Mouse (Mus musculus) spleen, adult 12 weeks (tissue): ENCODE data around the gene Dusp9.

Experiments
- DNase-seq: peaks from one replicate; pipeline ENCODE4 v3.0.0; 2022; ENCODE audit warnings: low spot score

The Dusp9 gene

GRCm38 (mm10) chrX:73639255-73639675, at the start of gene Dusp9:
Gene Dusp9 (plus strand): TSS chrX:73639419.
- DNase-seq, result no peak

GRCm38 (mm10) chrX:73593212-73593611, 46.0 kb upstream of the Dusp9 start:
- DNase-seq, result no peak

- no peak for DNase-seq
These were observed 44.6 kb upstream of the Dusp9 start for GRCm38 (mm10) chrX:73594451-73595121.

GRCm38 (mm10) chrX:73595297-73595938, 43.8 kb upstream of the Dusp9 start:
- no peak for DNase-seq

GRCm38 (mm10) chrX:73601456-73601855, 37.8 kb upstream of the Dusp9 start:
- DNase-seq, result no peak

GRCm38 (mm10) chrX:73613665-73614064, 25.6 kb upstream of the Dusp9 start:
- DNase-seq, result no peak

GRCm38 (mm10) chrX:73615876-73616275, 23.3 kb upstream of the Dusp9 start:
- no peak for DNase-seq

- no peak for DNase-seq
These were observed 19.8 kb upstream of the Dusp9 start for GRCm38 (mm10) chrX:73619401-73619800.

- no peak for DNase-seq
These were observed 19.3 kb upstream of the Dusp9 start for GRCm38 (mm10) chrX:73619890-73620289.

- no peak for DNase-seq
These were observed 12.2 kb upstream of the Dusp9 start for GRCm38 (mm10) chrX:73626981-73627380.

- no peak for DNase-seq
These were observed 3.8 kb upstream of the Dusp9 start for GRCm38 (mm10) chrX:73635425-73635824.

- DNase-seq, result no peak
These were observed 1.8 kb upstream of the Dusp9 start for GRCm38 (mm10) chrX:73637415-73637814.

- no peak for DNase-seq
These were observed 766 bp downstream of the Dusp9 start for GRCm38 (mm10) chrX:73639901-73640469.

- DNase-seq, result no peak
These were observed 5.9 kb downstream of the Dusp9 start for GRCm38 (mm10) chrX:73645121-73645520.

GRCm38 (mm10) chrX:73650869-73651268, 11.7 kb downstream of the Dusp9 start:
- DNase-seq, result no peak

- DNase-seq, result no peak
These were observed 14.2 kb downstream of the Dusp9 start for GRCm38 (mm10) chrX:73653392-73653791.

GRCm38 (mm10) chrX:73654177-73654576, 15.0 kb downstream of the Dusp9 start:
- no peak for DNase-seq

- no peak for DNase-seq
These were observed 16.3 kb downstream of the Dusp9 start for GRCm38 (mm10) chrX:73655529-73655928.

- no peak for DNase-seq
These were observed 19.2 kb downstream of the Dusp9 start for GRCm38 (mm10) chrX:73658391-73658790.

- DNase-seq, result no peak
These were observed 19.8 kb downstream of the Dusp9 start for GRCm38 (mm10) chrX:73658936-73659574.

- DNase-seq, result no peak
These were observed 20.5 kb downstream of the Dusp9 start, which contains the start of gene Pnck for GRCm38 (mm10) chrX:73659575-73660283. Gene Pnck (minus strand): TSS chrX:73660117.

- no peak for DNase-seq
These were observed 21.1 kb downstream of the Dusp9 start for GRCm38 (mm10) chrX:73660284-73660665.
